14 mouse cellular contexts compared by ENCODE assay signal in the genomic region with DNA sequence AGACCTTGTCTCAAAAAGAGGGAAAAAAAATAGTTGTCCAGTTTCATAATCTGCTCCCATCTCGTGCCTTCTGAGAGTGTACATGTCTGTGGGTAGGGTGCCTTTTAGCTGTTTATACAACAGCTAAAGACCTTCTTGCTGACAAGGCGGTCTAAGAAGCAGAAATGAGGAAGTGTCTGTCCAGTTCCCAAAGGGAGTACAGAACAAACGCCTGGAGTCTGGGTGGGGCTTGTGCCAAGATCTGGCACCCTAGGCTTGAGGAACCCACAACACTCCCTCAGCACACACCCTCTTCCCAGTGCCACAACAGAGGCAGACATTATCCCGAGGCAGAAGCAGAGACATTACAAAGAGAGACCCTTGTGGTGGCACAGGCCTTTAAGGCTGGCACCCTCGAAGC. TPM values are rescaled to one million over a fixed set of nuclear protein-coding genes. Genes with fewer than 3 reads are reported as not detected.
DNase-seq lines count a peak whose midpoint lies in the region; ATAC-seq and TF ChIP-seq lines count a peak whose summit lies in the region.
"Had no signal": no experiment of that assay in that cellular context is flagged by ENCODE, and none has a peak within 500 bp of the region (broad histone marks: within the 10 kb centered on the region; RNA-seq: fewer than 3 reads in every experiment).

No protein-coding gene starts in this region.

- peaks cover 19% of the 10 kb centered on the region for H3K4me1 ChIP-seq in heart, embryonic 12.5 days (replicated peaks)
- H3K4me1 ChIP-seq in liver, postnatal 0 days (ENCODE audit: insufficient read depth), result peaks cover 19% of the 10 kb centered on the region
- peaks cover 12% of the 10 kb centered on the region for H3K4me1 ChIP-seq in liver, embryonic 11.5 days (replicated peaks; ENCODE audit: control insufficient read depth, insufficient read depth, low read length)
- H3K4me1 ChIP-seq in small intestine, adult 2 months (ENCODE audit: control insufficient read depth, insufficient read depth, insufficient read length, low read length), result peaks cover 26% of the 10 kb centered on the region
- peaks cover 36% of the 10 kb centered on the region for H3K4me1 ChIP-seq in midbrain, embryonic 10.5 days

- no peak for TF ChIP-seq POLR2A in small intestine, adult 2 months (IDR thresholded peaks at IDR 0.05; ENCODE audit: low read depth, low read length)

- DNase-seq in heart, adult 8-10 months (ENCODE audit: low spot score), result peak; percentile 42
- DNase-seq in liver, postnatal 0 days, result no peak
- DNase-seq in liver, embryonic 11.5 days (ENCODE audit: low spot score), result no peak
- no peak for DNase-seq in midbrain, embryonic 10.5 days (ENCODE audit: low spot score)
- no peak for DNase-seq in thymus, adult 18-20 months
- DNase-seq: embryo, embryonic 11 days; retina, postnatal 1 day; thymus, adult 2 months had no signal

- WGBS in heart, embryonic 12.5 days, result 79% methylated on average over 5 of the region's 5 CpGs
- 39% methylated on average over 5 of the region's 5 CpGs for whole genome bisulfite sequencing in liver, postnatal 0 days (ENCODE audit: insufficient replicate concordance)
- 61% methylated on average over 5 of the region's 5 CpGs for WGBS in liver, embryonic 11.5 days
- WGBS in small intestine, adult 2 months, result 22% methylated on average over 5 of the region's 5 CpGs
- 84% methylated on average over 5 of the region's 5 CpGs for WGBS in midbrain, embryonic 10.5 days

- ATAC-seq in heart, embryonic 12.5 days (ENCODE audit: insufficient number of reproducible peaks, low FRiP score), result no peak
- no peak for ATAC-seq in liver, postnatal 0 days
- no peak for ATAC-seq in liver, embryonic 11.5 days (replicated peaks; ENCODE audit: low FRiP score)
- ATAC-seq in common myeloid progenitor, adult 5-6 weeks (replicated peaks; ENCODE audit: low read depth, poor library complexity, severe bottlenecking), result peak; percentile 64
- ATAC-seq: midbrain, embryonic 16.5 days had no signal

- H3K27ac ChIP-seq in heart, embryonic 12.5 days (ENCODE audit: poor library complexity, severe bottlenecking), result no peak overlapping the region
- H3K27ac ChIP-seq in liver, postnatal 0 days (ENCODE audit: low read depth), result 0 out of 2 replicates have a peak overlapping the region, but pooled peaks have one; percentile 29
- no peak overlapping the region for H3K27ac ChIP-seq in liver, embryonic 11.5 days (ENCODE audit: low read depth, low read length)
- H3K27ac ChIP-seq in small intestine, adult 2 months (ENCODE audit: insufficient read depth, low read depth, low read length), result peak overlapping the region; percentile 57
- H3K27ac ChIP-seq in midbrain, embryonic 10.5 days (replicated peaks), result no peak overlapping the region
- H3K27ac ChIP-seq: forebrain, embryonic 12.5 days; heart, adult 2 months had no signal

- no peak for TF ChIP-seq EP300 in liver, postnatal 0 days (IDR thresholded peaks at IDR 0.05; ENCODE audit: low read depth)

- H3K27me3 ChIP-seq in heart, embryonic 12.5 days (replicated peaks), result no peaks in the 10 kb centered on the region; the same call in 1 of the 2 replicates
- H3K27me3 ChIP-seq in liver, postnatal 0 days (ENCODE audit: insufficient read depth, low read length), result no peaks in the 10 kb centered on the region
- H3K27me3 ChIP-seq in liver, embryonic 11.5 days (replicated peaks; ENCODE audit: control insufficient read depth, insufficient read depth, low read length), result no peaks in the 10 kb centered on the region; the same call in 1 of the 2 replicates
- no peaks in the 10 kb centered on the region for H3K27me3 ChIP-seq in small intestine, adult 2 months (ENCODE audit: control insufficient read depth, insufficient read depth, low read length)
- H3K27me3 ChIP-seq in midbrain, embryonic 10.5 days (ENCODE audit: low read depth, poor library complexity, severe bottlenecking), result peaks cover 61% of the 10 kb centered on the region

- no peak overlapping the region for H3K9ac ChIP-seq in heart, embryonic 12.5 days
- no peak overlapping the region for H3K9ac ChIP-seq in liver, postnatal 0 days (replicated peaks)
- H3K9ac ChIP-seq in liver, embryonic 11.5 days (ENCODE audit: low read depth, low read length), result no peak overlapping the region
- H3K9ac ChIP-seq: forebrain, embryonic 12.5 days had no signal

- no peaks in the 10 kb centered on the region for H3K9me3 ChIP-seq in heart, embryonic 12.5 days (replicated peaks)
- H3K9me3 ChIP-seq in liver, postnatal 0 days (ENCODE audit: low read length), result no peaks in the 10 kb centered on the region
- H3K9me3 ChIP-seq in liver, embryonic 11.5 days (ENCODE audit: control insufficient read depth, low read length), result no peaks in the 10 kb centered on the region
- no peaks in the 10 kb centered on the region for H3K9me3 ChIP-seq in midbrain, embryonic 10.5 days (replicated peaks)
- H3K9me3 ChIP-seq: forebrain, embryonic 12.5 days had no signal

- no peak for TF ChIP-seq CTCF in liver, postnatal 0 days (IDR thresholded peaks at IDR 0.05; ENCODE audit: low read depth)
- no peak for TF ChIP-seq CTCF in small intestine, adult 2 months (IDR thresholded peaks at IDR 0.05; ENCODE audit: extremely low read depth, insufficient read length, insufficient replicate concordance, low read depth, low read length)

- H3K4me3 ChIP-seq in heart, embryonic 12.5 days, result no peak overlapping the region
- H3K4me3 ChIP-seq in liver, postnatal 0 days (ENCODE audit: low read depth, low read length), result no peak overlapping the region
- no peak overlapping the region for H3K4me3 ChIP-seq in liver, embryonic 11.5 days (ENCODE audit: low read depth, low read length)
- H3K4me3 ChIP-seq in small intestine, adult 2 months (ENCODE audit: low read depth, low read length), result no peak overlapping the region
- H3K4me3 ChIP-seq in midbrain, embryonic 10.5 days, result no peak overlapping the region
- H3K4me3 ChIP-seq: forebrain, embryonic 12.5 days; heart, adult 2 months had no signal

- no peaks in the 10 kb centered on the region for H3K36me3 ChIP-seq in heart, embryonic 12.5 days
- H3K36me3 ChIP-seq in liver, postnatal 0 days (replicated peaks; ENCODE audit: insufficient read depth, low read length), result no peaks in the 10 kb centered on the region
- H3K36me3 ChIP-seq in liver, embryonic 11.5 days (ENCODE audit: control insufficient read depth, insufficient read depth, low read length), result no peaks in the 10 kb centered on the region
- H3K36me3 ChIP-seq in small intestine, adult 2 months (ENCODE audit: control insufficient read depth, insufficient read depth, low read length), result no peaks in the 10 kb centered on the region
- H3K36me3 ChIP-seq in midbrain, embryonic 10.5 days, result no peaks in the 10 kb centered on the region
- H3K36me3 ChIP-seq: forebrain, embryonic 12.5 days had no signal

- H3K4me2 ChIP-seq in heart, embryonic 12.5 days, result no peak overlapping the region
- no peak overlapping the region for H3K4me2 ChIP-seq in liver, postnatal 0 days (ENCODE audit: low read depth, low read length)
- no peak overlapping the region for H3K4me2 ChIP-seq in liver, embryonic 11.5 days
- H3K4me2 ChIP-seq: forebrain, embryonic 12.5 days had no signal

RNA-seq across cellular contexts. Expression of gene Tmem37, which starts 1.6 kb away (rescaled TPM):
- total RNA-seq in heart, adult 8-10 months (2022), result 1 to 10 TPM; 6.3 to 8.5 (median 7.1) TPM
- 14.3 and 15.0 TPM in 2 replicates for polyA plus RNA-seq in heart, embryonic 12.5 days (2016; fragmentation: Nextera tagmentation; extraction: Ambion mirVana)
- 194 and 201 TPM in 2 replicates for polyA plus RNA-seq in liver, postnatal 0 days (2015; fragmentation: Nextera tagmentation; extraction: Ambion mirVana)
- 39.7 and 40.7 TPM in 2 replicates for polyA plus RNA-seq in liver, embryonic 11.5 days (2014; fragmentation: Nextera tagmentation; extraction: Ambion mirVana)
- 0.78 and 0.87 TPM in 2 replicates for total RNA-seq in common myeloid progenitor, adult 5-6 weeks (2017)
- polyA plus RNA-seq in small intestine, adult 2 months (2012; rRNA removed), result 121 and 171 TPM in 2 replicates
- 6.6 and 7.4 TPM in 2 replicates for polyA plus RNA-seq in midbrain, embryonic 10.5 days (2016; fragmentation: Nextera tagmentation; extraction: Ambion mirVana)

RNA-seq across cellular contexts. Expression of gene Dbi, which starts 45.4 kb away (rescaled TPM):
- total RNA-seq in heart, adult 8-10 months (2022), result 100 to 1,000 TPM; 239 to 289 (median 263) TPM
- 655 and 695 TPM in 2 replicates for polyA plus RNA-seq in heart, embryonic 12.5 days (2016; fragmentation: Nextera tagmentation; extraction: Ambion mirVana)
- polyA plus RNA-seq in liver, postnatal 0 days (2015; fragmentation: Nextera tagmentation; extraction: Ambion mirVana), result 2,261 and 2,342 TPM in 2 replicates
- 541 and 569 TPM in 2 replicates for polyA plus RNA-seq in liver, embryonic 11.5 days (2014; fragmentation: Nextera tagmentation; extraction: Ambion mirVana)
- total RNA-seq in common myeloid progenitor, adult 5-6 weeks (2017), result 294 and 313 TPM in 2 replicates
- polyA plus RNA-seq in small intestine, adult 2 months (2012; rRNA removed), result 419 and 468 TPM in 2 replicates
- polyA plus RNA-seq in midbrain, embryonic 10.5 days (2016; fragmentation: Nextera tagmentation; extraction: Ambion mirVana), result 767 and 805 TPM in 2 replicates

RNA-seq across cellular contexts. Expression of gene 3110009E18Rik, which starts 45.5 kb away (rescaled TPM):
- 1 to 10 TPM; 2.7 to 7.8 (median 5.1) TPM for total RNA-seq in heart, adult 8-10 months (2022)
- polyA plus RNA-seq in heart, embryonic 12.5 days (2016; fragmentation: Nextera tagmentation; extraction: Ambion mirVana), result 11.8 and 14.1 TPM in 2 replicates
- 5.1 and 5.5 TPM in 2 replicates for polyA plus RNA-seq in liver, postnatal 0 days (2015; fragmentation: Nextera tagmentation; extraction: Ambion mirVana)
- polyA plus RNA-seq in liver, embryonic 11.5 days (2014; fragmentation: Nextera tagmentation; extraction: Ambion mirVana), result 23.5 and 24.3 TPM in 2 replicates
- 4.1 and 12.9 TPM in 2 replicates for total RNA-seq in common myeloid progenitor, adult 5-6 weeks (2017)
- not detected in 2 replicates for polyA plus RNA-seq in small intestine, adult 2 months (2012; rRNA removed)
- 22.3 and 27.2 TPM in 2 replicates for polyA plus RNA-seq in midbrain, embryonic 10.5 days (2016; fragmentation: Nextera tagmentation; extraction: Ambion mirVana)

Comparison
In these comparisons a context has a peak if more than half of its experiments do, and no peak if none do; other contexts are left out.
1. H3K27ac ChIP-seq: peak in liver, postnatal 0 days (single experiment) and small intestine, adult 2 months (single experiment); none in heart, embryonic 12.5 days (single experiment), liver, embryonic 11.5 days (single experiment) and midbrain, embryonic 10.5 days (single experiment).